Mouse (Mus musculus) CH12.LX (cell line): Measurements from ENCODE around the gene Hira.

ENCODE experiments used
- BHLHE40 ChIP-seq: IDR thresholded peaks from 2 replicates; pipeline ENCODE4 v1.6.1; 2011; ENCODE audit warnings: mild to moderate bottlenecking, low read depth, low read length, improper control_type of control experiment
- CHD2 ChIP-seq: IDR thresholded peaks from 2 replicates; pipeline ENCODE4 v1.6.1; 2011; ENCODE audit warnings: low read length, improper control_type of control experiment
- CTCF ChIP-seq, 2 experiments: IDR thresholded peaks in 1 of 2; conservative IDR thresholded peaks in 1 of 2; 2 replicates each; pipeline ENCODE4 v1.5.1; 2011 to 2012; ENCODE audit warnings: low read depth in 2 of 2, low read length in 2 of 2, improper control_type of control experiment in 1 of 2, inconsistent platforms in 1 of 2, mild to moderate bottlenecking in 1 of 2, moderate library complexity in 1 of 2
- EP300 ChIP-seq: IDR thresholded peaks from 2 replicates; pipeline ENCODE4 v1.6.1; 2011; ENCODE audit warnings: low read length, improper control_type of control experiment
- GABPA ChIP-seq: IDR thresholded peaks from 2 replicates; pipeline ENCODE4 v1.6.1; 2012; ENCODE audit warnings: low read depth, low read length, improper control_type of control experiment, inconsistent platforms; ENCODE audit not compliant: insufficient replicate concordance
- KAT2A ChIP-seq: IDR thresholded peaks from 2 replicates; pipeline ENCODE4 v1.6.1; 2012; ENCODE audit warnings: low read length, improper control_type of control experiment, inconsistent platforms; ENCODE audit not compliant: insufficient replicate concordance
- NRF1 ChIP-seq: IDR thresholded peaks from 2 replicates; pipeline ENCODE4 v1.6.1; 2014; ENCODE audit warnings: low read depth, mild to moderate bottlenecking, inconsistent platforms, low read length, improper control_type of control experiment, moderate library complexity
- POLR2A ChIP-seq: IDR thresholded peaks from 2 replicates; pipeline ENCODE4 v1.6.1; 2011; ENCODE audit warnings: low read depth, mild to moderate bottlenecking, improper control_type of control experiment, low read length
- USF1 ChIP-seq: IDR thresholded peaks from 2 replicates; pipeline ENCODE4 v1.6.1; 2014; ENCODE audit warnings: low read depth, mild to moderate bottlenecking, inconsistent platforms, low read length, improper control_type of control experiment
- ZC3H11A ChIP-seq: IDR thresholded peaks from 2 replicates; pipeline ENCODE4 v1.6.1; 2012; ENCODE audit warnings: low read depth, mild to moderate bottlenecking, inconsistent platforms, low read length, improper control_type of control experiment
- ZMIZ1 ChIP-seq: IDR thresholded peaks from 2 replicates; pipeline ENCODE4 v1.6.1; 2012; ENCODE audit warnings: low read depth, mild to moderate bottlenecking, inconsistent platforms, low read length, improper control_type of control experiment

GRCm38 (mm10) chr16:18876442-18877308 is at the start of gene Hira, which contains the start of gene Mrpl40:
- peak; percentile 90; the same call in 1 of the 2 replicates for TF ChIP-seq KAT2A
- peak; percentile 90 for TF ChIP-seq POLR2A
- 0 out of 2 replicates have a peak, but pooled peaks have one; percentile 11 for TF ChIP-seq ZMIZ1
- TF ChIP-seq EP300 = no peak
- TF ChIP-seq CHD2 = peak; percentile 99
- TF ChIP-seq NRF1 = peak; percentile 85
- no peak for TF ChIP-seq USF1
- TF ChIP-seq CTCF (conservative IDR thresholded peaks at IDR 0.05 in 1 of 2, IDR thresholded peaks at IDR 0.05 in 1 of 2; ENCODE audit: low read depth in 2 of 2, low read length in 2 of 2) = no peak
- peak; percentile 20; the same call in 1 of the 2 replicates for TF ChIP-seq GABPA
- TF ChIP-seq ZC3H11A = no peak
- peak; percentile 43; the same call in 1 of the 2 replicates for TF ChIP-seq BHLHE40
